Mouse (Mus musculus): ENCODE measurements around the gene Srebf1. TPM values are rescaled to one million over a fixed set of nuclear protein-coding genes. Genes with fewer than 3 reads are reported as not detected.

Srebf1 gene
- total and polyA plus RNA-seq, 3 experiments: 69.8 to 126 (median 120) TPM

DNA sequence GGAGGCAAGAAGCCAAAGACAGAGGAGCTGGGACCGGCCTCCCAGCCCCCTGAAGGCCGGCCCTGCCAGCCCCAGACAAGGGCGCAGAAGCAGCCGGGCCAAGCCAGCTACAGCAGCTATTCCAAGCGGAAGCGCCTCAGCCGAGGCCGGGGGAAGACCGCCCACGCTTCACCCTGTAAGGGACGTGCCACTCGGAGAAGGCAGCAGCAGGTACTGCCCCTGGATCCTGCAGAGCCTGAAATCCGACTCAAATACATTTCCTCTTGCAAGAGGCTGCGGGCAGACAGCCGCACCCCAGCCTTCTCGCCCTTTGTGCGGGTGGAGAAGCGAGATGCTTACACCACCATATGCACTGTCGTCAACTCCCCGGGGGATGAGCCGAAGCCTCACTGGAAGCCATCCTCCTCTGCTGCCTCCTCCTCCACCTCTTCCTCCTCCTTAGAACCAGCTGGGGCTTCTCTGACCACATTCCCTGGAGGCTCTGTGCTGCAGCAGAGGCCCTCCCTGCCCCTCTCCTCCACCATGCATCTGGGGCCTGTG is 32.8 kb downstream of the Srebf1 start:
- DNase-seq (ENCODE audit: extremely low read depth): peak; percentile 92
- Histone ChIP-seq H3K9ac (ENCODE audit: insufficient read depth, low read depth) (no peak overlapping the region), H3K27ac (ENCODE audit: insufficient read depth, low read depth) (peak overlapping the region; percentile 48), H3K36me3 (replicated peaks in 1 of 2; ENCODE audit: control insufficient read depth in 1 of 2, insufficient read depth in 1 of 2, low read length in 1 of 2) (peaks cover 33 to 70% of the 10 kb centered on the region in 2 experiments), H3K4me1 (ENCODE audit: control insufficient read depth in 1 of 2, insufficient read depth in 2 of 2) (peaks cover 49 to 92% of the 10 kb centered on the region in 2 experiments), H3K27me3 (replicated peaks) (no peaks in the 10 kb centered on the region), H3K9me3 (replicated peaks; ENCODE audit: low read length) (peaks cover 3% of the 10 kb centered on the region), H3K4me2 (ENCODE audit: insufficient read depth, low read depth, poor library complexity, severe bottlenecking) (no peak overlapping the region), H3K79me2 (replicated peaks; ENCODE audit: control insufficient read depth, extremely low read depth, insufficient read depth, poor library complexity, severe bottlenecking) (no peaks in the 10 kb centered on the region), H3K4me3 (replicated peaks in 1 of 3; ENCODE audit: low read depth in 2 of 3, low read length in 2 of 3, poor library complexity in 1 of 3) (peak overlapping the region in 1 of 3 experiments; percentile 14)
- in situ Hi-C loops (cut with MboI; ENCODE audit: low pct_ligation_motif_present, low pct_unique_long_range_greater_than_20kb, low sequenced_read_pairs) (loop anchor here (5.0 kb wide), 1 partner anchor 82 kb away; the partner anchor contains the start of gene Rai1), dilution Hi-C loops (cut with MboI; ENCODE audit: extremely low pct_ligation_motif_present, extremely low pct_unique_long_range_greater_than_20kb, low sequenced_read_pairs) (no loop called here)
- TF ChIP-seq BHLHE40 (IDR thresholded peaks at IDR 0.05; ENCODE audit: low read depth, low read length): peak; percentile 49; the same call in 1 of the 2 replicates
- TF ChIP-seq ETS1 (conservative IDR thresholded peaks at IDR 0.05; ENCODE audit: low read depth, low read length): peak; percentile 76
- no peak for TF ChIP-seq MAFK (IDR thresholded peaks at IDR 0.05; ENCODE audit: insufficient replicate concordance, low read length)
- 0 out of 2 replicates have a peak, but pooled peaks have one; percentile 44 for TF ChIP-seq MEF2A (IDR thresholded peaks at IDR 0.05; ENCODE audit: borderline replicate concordance, low read depth, low read length)
- 0 out of 2 replicates have a peak, but pooled peaks have one; percentile 35 for TF ChIP-seq KAT2A (IDR thresholded peaks at IDR 0.05; ENCODE audit: insufficient replicate concordance, low read length)
- TF ChIP-seq ZMIZ1 (IDR thresholded peaks at IDR 0.05; ENCODE audit: low read depth, low read length): peak; percentile 41; the same call in 1 of the 2 replicates
- TF ChIP-seq NELFE (IDR thresholded peaks at IDR 0.05; ENCODE audit: low read depth, low read length): 0 out of 2 replicates have a peak, but pooled peaks have one; percentile 26
- TF ChIP-seq PAX5 (IDR thresholded peaks at IDR 0.05; ENCODE audit: low read length): no peak
- peak; percentile 59 for TF ChIP-seq SIN3A (IDR thresholded peaks at IDR 0.05; ENCODE audit: low read length)
- peak; percentile 54; the same call in 1 of the 2 replicates for TF ChIP-seq TCF12 (IDR thresholded peaks at IDR 0.05; ENCODE audit: low read depth, low read length)
- TF ChIP-seq SMC3 (IDR thresholded peaks at IDR 0.05; ENCODE audit: low read depth, low read length): no peak; the same call in 1 of the 2 replicates
- TF ChIP-seq HCFC1 (IDR thresholded peaks at IDR 0.05; ENCODE audit: low read depth, low read length): no peak
- peak; percentile 49; the same call in 1 of the 2 replicates for TF ChIP-seq MAX (IDR thresholded peaks at IDR 0.05; ENCODE audit: low read length)
- no peak for TF ChIP-seq POLR2A (IDR thresholded peaks at IDR 0.05; ENCODE audit: low read depth, low read length)
- peak; percentile 28; the same call in 1 of the 2 replicates for TF ChIP-seq MXI1 (IDR thresholded peaks at IDR 0.05; ENCODE audit: low read depth, low read length)
- TF ChIP-seq EP300 (IDR thresholded peaks at IDR 0.05; ENCODE audit: low read length): peak; percentile 70; the same call in 1 of the 2 replicates
- no peak for TF ChIP-seq CHD2 (IDR thresholded peaks at IDR 0.05; ENCODE audit: low read length)
- no peak for TF ChIP-seq CTCF (conservative IDR thresholded peaks at IDR 0.05 in 1 of 2, IDR thresholded peaks at IDR 0.05 in 1 of 2; ENCODE audit: low read depth in 2 of 2, low read length in 2 of 2)
- TF ChIP-seq MAZ (IDR thresholded peaks at IDR 0.05; ENCODE audit: low read depth, low read length): peak; percentile 67; the same call in 1 of the 2 replicates
- TF ChIP-seq TBP (conservative IDR thresholded peaks at IDR 0.05; ENCODE audit: low read depth, low read length): peak; percentile 81
- peak; percentile 81 for TF ChIP-seq UBTF (IDR thresholded peaks at IDR 0.05; ENCODE audit: low read depth, low read length)

Data from CH12.LX (cell line).